Comparison of ENCODE assay signal across 8 mouse cellular contexts in the genomic region with DNA sequence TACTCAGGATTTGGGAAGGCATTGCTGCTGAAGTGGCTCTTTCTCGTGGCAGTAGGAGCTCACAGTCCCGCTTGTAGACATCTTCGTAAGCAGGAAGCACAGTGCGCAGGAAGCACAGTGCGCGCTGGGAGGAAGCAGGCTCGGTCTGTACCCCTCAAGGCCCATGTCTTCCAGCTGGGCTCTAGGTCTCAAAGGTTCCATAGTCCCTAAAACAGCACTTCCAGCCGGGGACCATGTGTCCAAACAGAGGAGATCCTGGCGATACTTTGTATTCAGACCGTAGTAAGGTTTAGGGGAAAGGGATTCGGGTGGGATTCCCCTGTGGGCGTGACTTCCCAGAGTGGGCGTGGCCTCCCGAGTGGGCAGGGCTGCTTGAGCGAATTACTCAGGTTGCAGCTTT. TPM values are rescaled to one million over a fixed set of nuclear protein-coding genes. Genes with fewer than 3 reads are reported as not detected.
DNase-seq lines count a peak whose midpoint lies in the region; ATAC-seq and TF ChIP-seq lines count a peak whose summit lies in the region.

No protein-coding gene starts in this region.

- 0 out of 2 replicates have a peak, but pooled peaks have one; percentile 32 for ATAC-seq in lung, postnatal 0 days
- no peak; the same call in 1 of the 2 replicates for ATAC-seq in stomach, embryonic 16.5 days (ENCODE audit: insufficient read depth, low FRiP score)

- H3K27me3 ChIP-seq in lung, postnatal 0 days (replicated peaks; ENCODE audit: insufficient read depth, low read length), result no peaks in the 10 kb centered on the region
- no peaks in the 10 kb centered on the region for H3K27me3 ChIP-seq in stomach, embryonic 16.5 days (ENCODE audit: control insufficient read depth, insufficient read depth, low read length)

- peak overlapping the region; percentile 45 for H3K4me2 ChIP-seq in lung, postnatal 0 days (replicated peaks; ENCODE audit: low read depth, low read length)
- peak overlapping the region; percentile 49 for H3K4me2 ChIP-seq in stomach, embryonic 16.5 days (ENCODE audit: low read depth, low read length)

- H3K4me3 ChIP-seq in lung, postnatal 0 days (ENCODE audit: low read depth, low read length), result peak overlapping the region; percentile 23; the same call in 1 of the 2 replicates
- peak overlapping the region; percentile 34 for H3K4me3 ChIP-seq in stomach, embryonic 16.5 days (replicated peaks; ENCODE audit: low read length)

- H3K9me3 ChIP-seq in lung, postnatal 0 days (ENCODE audit: low read length), result no peaks in the 10 kb centered on the region
- H3K9me3 ChIP-seq in stomach, embryonic 16.5 days (replicated peaks; ENCODE audit: control insufficient read depth, low read length), result no peaks in the 10 kb centered on the region

- no peak overlapping the region for H3K27ac ChIP-seq in lung, postnatal 0 days (ENCODE audit: low read length)
- peak overlapping the region; percentile 43 for H3K27ac ChIP-seq in stomach, embryonic 16.5 days (ENCODE audit: low read length)

- no peak overlapping the region for H3K9ac ChIP-seq in lung, postnatal 0 days (replicated peaks; ENCODE audit: low read depth)
- peak overlapping the region; percentile 57 for H3K9ac ChIP-seq in stomach, embryonic 16.5 days (ENCODE audit: low read length)

- WGBS in lung, postnatal 0 days, result 32% methylated on average over 15 of the region's 15 CpGs
- WGBS in stomach, embryonic 16.5 days, result 33% methylated on average over 15 of the region's 15 CpGs

- DNase-seq in adrenal gland, adult (ENCODE audit: inconsistent age in 2 of 2, low spot score in 1 of 2), result peak; percentile 20 to 67
- no peak for DNase-seq in adrenal gland, adult 2 months
- peak; percentile 79 for DNase-seq in ZHBTc4 (ENCODE audit: low read depth, low spot score)
- peak; percentile 56 to 67 for DNase-seq in heart, adult 18-20 months
- peak; percentile 37 for DNase-seq in kidney, adult 18-20 months
- peak; percentile 41 for DNase-seq in lung, postnatal 0 days (ENCODE audit: low spot score)
- no peak for DNase-seq in frontal cortex, adult 2 months (ENCODE audit: extremely low spot score in 1 of 2, low spot score in 1 of 2)

- no peaks in the 10 kb centered on the region for H3K36me3 ChIP-seq in lung, postnatal 0 days (ENCODE audit: insufficient read depth, low read length)
- no peaks in the 10 kb centered on the region for H3K36me3 ChIP-seq in stomach, embryonic 16.5 days (ENCODE audit: control insufficient read depth, insufficient read depth, low read length)

- no peak for TF ChIP-seq CTCF in lung, postnatal 0 days (IDR thresholded peaks at IDR 0.05)

- TF ChIP-seq EP300 in lung, postnatal 0 days (IDR thresholded peaks at IDR 0.05), result no peak

- no peaks in the 10 kb centered on the region; the same call in 1 of the 2 replicates for H3K4me1 ChIP-seq in lung, postnatal 0 days (ENCODE audit: insufficient read depth, low read depth, low read length)
- H3K4me1 ChIP-seq in stomach, embryonic 16.5 days (ENCODE audit: control insufficient read depth, insufficient read depth, low read length), result peaks cover 11% of the 10 kb centered on the region; the same call in 1 of the 2 replicates

RNA-seq across cellular contexts. Expression of a gene that starts 24.5 kb away (rescaled TPM):
- 100 to 1,000 TPM; 143 to 149 TPM for total RNA-seq in adrenal gland, adult 2 months (2021)
- 46.5 and 53.7 TPM in 2 replicates for polyA plus RNA-seq in adrenal gland, adult 2 months (2012; rRNA removed)
- 10 to 100 TPM; 32.7 to 33.4 TPM for total RNA-seq in heart, adult 18-20 months (2021)
- polyA plus RNA-seq in lung, postnatal 0 days (2015; fragmentation: Nextera tagmentation; extraction: Ambion mirVana), result 52.5 and 56.1 TPM in 2 replicates
- polyA plus RNA-seq in stomach, embryonic 16.5 days (2015; fragmentation: Nextera tagmentation; extraction: Ambion mirVana), result 101 and 105 TPM in 2 replicates
- 31.8 and 33.4 TPM in 2 replicates for polyA plus RNA-seq in frontal cortex, adult 2 months (2012; rRNA removed)

RNA-seq across cellular contexts. Expression of a gene that starts 60.0 kb away (rescaled TPM):
- 100 to 1,000 TPM; 117 to 175 TPM for total RNA-seq in adrenal gland, adult 2 months (2021)
- polyA plus RNA-seq in adrenal gland, adult 2 months (2012; rRNA removed), result 140 and 161 TPM in 2 replicates
- total RNA-seq in heart, adult 18-20 months (2021), result 10 to 100 TPM; 86.8 to 98.2 TPM
- polyA plus RNA-seq in lung, postnatal 0 days (2015; fragmentation: Nextera tagmentation; extraction: Ambion mirVana), result 62.2 and 62.4 TPM in 2 replicates
- 61.7 and 62.5 TPM in 2 replicates for polyA plus RNA-seq in stomach, embryonic 16.5 days (2015; fragmentation: Nextera tagmentation; extraction: Ambion mirVana)
- polyA plus RNA-seq in frontal cortex, adult 2 months (2012; rRNA removed), result 214 and 229 TPM in 2 replicates

Comparison
In these comparisons a context has a peak if more than half of its experiments do, and no peak if none do; other contexts are left out.
1. DNase-seq: peak in adrenal gland, adult (2 of 2), ZHBTc4 (single experiment), heart, adult 18-20 months (2 of 2), kidney, adult 18-20 months (single experiment) and lung, postnatal 0 days (single experiment); none in adrenal gland, adult 2 months (single experiment) and frontal cortex, adult 2 months (0 of 2).